Mouse (Mus musculus): ENCODE results near the gene D430041D05Rik. TPM values are rescaled to one million over a fixed set of nuclear protein-coding genes. Genes with fewer than 3 reads are reported as not detected.

Gene D430041D05Rik
- polyA plus RNA-seq, 1 experiment, result 1.5 TPM

- H3K4me1 ChIP-seq (ENCODE audit: control insufficient read depth, insufficient read depth, low read length), result no peaks in the 10 kb centered on the region
- no peak for DNase-seq
- 45% methylated on average over 2 of the region's 2 CpGs for WGBS
- TF ChIP-seq POLR2A (IDR thresholded peaks at IDR 0.05; ENCODE audit: borderline replicate concordance, extremely low read depth, low read depth, low read length) (no peak), CTCF (IDR thresholded peaks at IDR 0.05; ENCODE audit: insufficient read depth, low read length) (no peak)
- H3K4me3 ChIP-seq (replicated peaks; ENCODE audit: extremely low read depth, low read depth, low read length), result no peak overlapping the region
Observed at GRCm38 (mm10) chr2:104367291-104367690, 43.5 kb downstream of the D430041D05Rik start.

GRCm38 (mm10) chr2:104359305-104359704 lies 51.5 kb downstream of the D430041D05Rik start:
- no peak for TF ChIP-seq POLR2A (IDR thresholded peaks at IDR 0.05; ENCODE audit: borderline replicate concordance, extremely low read depth, low read depth, low read length)
- no peak for TF ChIP-seq CTCF (IDR thresholded peaks at IDR 0.05; ENCODE audit: insufficient read depth, low read length)
- 48% methylated on average over 3 of the region's 3 CpGs for WGBS
- DNase-seq, result no peak
- no peaks in the 10 kb centered on the region for H3K4me1 ChIP-seq (ENCODE audit: control insufficient read depth, insufficient read depth, low read length)
- no peak overlapping the region for H3K4me3 ChIP-seq (replicated peaks; ENCODE audit: extremely low read depth, low read depth, low read length)

GRCm38 (mm10) chr2:104358881-104359280 lies 51.9 kb downstream of the D430041D05Rik start:
- TF ChIP-seq CTCF (IDR thresholded peaks at IDR 0.05; ENCODE audit: insufficient read depth, low read length) (no peak), POLR2A (IDR thresholded peaks at IDR 0.05; ENCODE audit: borderline replicate concordance, extremely low read depth, low read depth, low read length) (no peak)
- Histone ChIP-seq H3K4me3 (replicated peaks; ENCODE audit: extremely low read depth, low read depth, low read length) (no peak overlapping the region), H3K4me1 (ENCODE audit: control insufficient read depth, insufficient read depth, low read length) (no peaks in the 10 kb centered on the region)
- WGBS, result 61% methylated on average over 1 of the region's 1 CpGs
- DNase-seq, result no peak

GRCm38 (mm10) chr2:104356531-104356930 lies 54.3 kb downstream of the D430041D05Rik start:
- no peak for TF ChIP-seq POLR2A (IDR thresholded peaks at IDR 0.05; ENCODE audit: borderline replicate concordance, extremely low read depth, low read depth, low read length)
- no peak for TF ChIP-seq CTCF (IDR thresholded peaks at IDR 0.05; ENCODE audit: insufficient read depth, low read length)
- Histone ChIP-seq H3K4me3 (replicated peaks; ENCODE audit: extremely low read depth, low read depth, low read length) (no peak overlapping the region), H3K4me1 (ENCODE audit: control insufficient read depth, insufficient read depth, low read length) (no peaks in the 10 kb centered on the region)
- no peak for DNase-seq
- WGBS, result 69% methylated on average over 4 of the region's 4 CpGs

GRCm38 (mm10) chr2:104354117-104354516 lies 56.7 kb downstream of the D430041D05Rik start:
- TF ChIP-seq CTCF (IDR thresholded peaks at IDR 0.05; ENCODE audit: insufficient read depth, low read length) (no peak), POLR2A (IDR thresholded peaks at IDR 0.05; ENCODE audit: borderline replicate concordance, extremely low read depth, low read depth, low read length) (no peak)
- no peaks in the 10 kb centered on the region for H3K4me1 ChIP-seq (ENCODE audit: control insufficient read depth, insufficient read depth, low read length)
- H3K4me3 ChIP-seq (replicated peaks; ENCODE audit: extremely low read depth, low read depth, low read length), result no peak overlapping the region
- DNase-seq, result no peak

GRCm38 (mm10) chr2:104352204-104352493 lies 58.7 kb downstream of the D430041D05Rik start:
- 93% methylated on average over 1 of the region's 1 CpGs for WGBS
- H3K4me1 ChIP-seq (ENCODE audit: control insufficient read depth, insufficient read depth, low read length), result no peaks in the 10 kb centered on the region
- H3K4me3 ChIP-seq (replicated peaks; ENCODE audit: extremely low read depth, low read depth, low read length), result no peak overlapping the region
- TF ChIP-seq POLR2A (IDR thresholded peaks at IDR 0.05; ENCODE audit: borderline replicate concordance, extremely low read depth, low read depth, low read length), result no peak
- no peak for TF ChIP-seq CTCF (IDR thresholded peaks at IDR 0.05; ENCODE audit: insufficient read depth, low read length)
- DNase-seq, result no peak

GRCm38 (mm10) chr2:104351415-104352203 lies 59.2 kb downstream of the D430041D05Rik start:
- Histone ChIP-seq H3K4me1 (ENCODE audit: control insufficient read depth, insufficient read depth, low read length) (no peaks in the 10 kb centered on the region), H3K4me3 (replicated peaks; ENCODE audit: extremely low read depth, low read depth, low read length) (no peak overlapping the region)
- no peak for DNase-seq
- 73% methylated on average over 13 of the region's 13 CpGs for WGBS
- no peak for TF ChIP-seq CTCF (IDR thresholded peaks at IDR 0.05; ENCODE audit: insufficient read depth, low read length)

- H3K4me1 ChIP-seq (ENCODE audit: control insufficient read depth, insufficient read depth, low read length), result no peaks in the 10 kb centered on the region
- DNase-seq, result no peak
- TF ChIP-seq CTCF (IDR thresholded peaks at IDR 0.05; ENCODE audit: insufficient read depth, low read length), result no peak
- no peak for TF ChIP-seq POLR2A (IDR thresholded peaks at IDR 0.05; ENCODE audit: borderline replicate concordance, extremely low read depth, low read depth, low read length)
- H3K4me3 ChIP-seq (replicated peaks; ENCODE audit: extremely low read depth, low read depth, low read length), result no peak overlapping the region
Observed at GRCm38 (mm10) chr2:104337619-104338018, 73.2 kb downstream of the D430041D05Rik start.

GRCm38 (mm10) chr2:104335824-104336223 lies 75.0 kb downstream of the D430041D05Rik start:
- no peak overlapping the region for H3K4me3 ChIP-seq (replicated peaks; ENCODE audit: extremely low read depth, low read depth, low read length)
- H3K4me1 ChIP-seq (ENCODE audit: control insufficient read depth, insufficient read depth, low read length), result no peaks in the 10 kb centered on the region
- DNase-seq, result no peak
- WGBS, result 84% methylated on average over 6 of the region's 6 CpGs
- TF ChIP-seq POLR2A (IDR thresholded peaks at IDR 0.05; ENCODE audit: borderline replicate concordance, extremely low read depth, low read depth, low read length), result no peak
- TF ChIP-seq CTCF (IDR thresholded peaks at IDR 0.05; ENCODE audit: insufficient read depth, low read length), result no peak

- 60% methylated on average over 5 of the region's 5 CpGs for WGBS
- Histone ChIP-seq H3K4me3 (replicated peaks; ENCODE audit: extremely low read depth, low read depth, low read length) (no peak overlapping the region), H3K4me1 (ENCODE audit: control insufficient read depth, insufficient read depth, low read length) (no peaks in the 10 kb centered on the region)
- TF ChIP-seq CTCF (IDR thresholded peaks at IDR 0.05; ENCODE audit: insufficient read depth, low read length) (no peak), POLR2A (IDR thresholded peaks at IDR 0.05; ENCODE audit: borderline replicate concordance, extremely low read depth, low read depth, low read length) (no peak)
- DNase-seq, result no peak
Observed at GRCm38 (mm10) chr2:104333952-104334351, 76.9 kb downstream of the D430041D05Rik start.

Measured in lung, adult 2 months (tissue).